Mouse (Mus musculus): ENCODE results near the gene Hscb. TPM values are rescaled to one million over a fixed set of nuclear protein-coding genes. Genes with fewer than 3 reads are reported as not detected.

Gene Hscb
- polyA plus RNA-seq, 1 experiment: 24.2 TPM

DNA sequence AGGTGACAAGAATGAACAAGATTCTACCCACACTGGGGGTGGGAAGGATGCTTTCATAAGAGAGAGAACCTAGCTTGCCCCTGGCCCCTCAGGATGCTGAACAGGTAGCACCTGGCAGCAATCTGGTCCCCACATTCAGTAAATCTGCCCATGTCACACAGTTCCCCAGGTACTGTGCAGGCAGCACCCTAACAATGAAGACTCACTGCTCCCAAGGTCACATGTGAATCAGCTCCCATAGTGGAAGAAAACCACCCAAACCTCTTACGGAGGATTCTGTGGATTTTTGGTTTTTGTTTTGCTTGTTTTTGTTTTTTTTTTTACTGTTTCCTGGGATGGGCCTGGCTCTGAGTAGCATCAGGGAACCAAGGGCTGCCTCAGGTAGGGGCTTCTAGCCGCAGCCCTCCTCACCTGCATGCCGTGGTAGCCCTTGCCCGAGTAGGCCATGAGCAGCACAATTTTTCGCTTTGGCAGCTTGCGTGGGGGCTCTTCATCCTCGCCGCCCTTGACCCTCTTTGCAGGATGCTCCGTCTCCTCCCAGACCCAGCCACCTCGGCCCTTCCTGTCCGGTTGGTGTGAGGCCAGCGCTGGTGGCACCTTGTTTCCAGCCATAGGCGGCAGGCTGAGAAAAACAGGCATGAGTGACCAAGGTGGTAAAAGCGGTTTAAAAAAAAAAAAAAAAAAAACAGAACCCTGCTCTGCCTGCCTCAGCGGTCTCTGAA is 60.1 kb downstream of the Hscb start:
- Histone ChIP-seq H3ac (ENCODE audit: control insufficient read depth, insufficient read length) (peak overlapping the region; percentile 57), H3K27me3 (ENCODE audit: control insufficient read depth, insufficient read depth, insufficient read length) (no peaks in the 10 kb centered on the region), H3K4me3 (peak overlapping the region; percentile 68), H3K36me3 (ENCODE audit: control insufficient read depth, insufficient read depth) (peaks cover 7% of the 10 kb centered on the region), H3K4me2 (ENCODE audit: low read depth) (peak overlapping the region; percentile 84), H3K79me2 (ENCODE audit: control insufficient read depth, insufficient read depth) (peaks cover 23% of the 10 kb centered on the region)
- TF ChIP-seq POLR2AphosphoS2 (IDR thresholded peaks at IDR 0.05; ENCODE audit: insufficient read length, low read depth) (no peak), MAX (IDR thresholded peaks at IDR 0.05; ENCODE audit: low read depth) (no peak), CEBPB (IDR thresholded peaks at IDR 0.05; ENCODE audit: insufficient read depth, poor library complexity, severe bottlenecking) (no peak), TCF3 (IDR thresholded peaks at IDR 0.05; ENCODE audit: insufficient read length, low read depth) (no peak), TCF12 (IDR thresholded peaks at IDR 0.05; ENCODE audit: insufficient read depth, poor library complexity, severe bottlenecking) (no peak), POLR2A (IDR thresholded peaks at IDR 0.05; ENCODE audit: insufficient read length, low read depth) (no peak), USF1 (IDR thresholded peaks at IDR 0.05; ENCODE audit: low read depth) (no peak), E2F4 (IDR thresholded peaks at IDR 0.05; ENCODE audit: insufficient read depth) (no peak), SRF (IDR thresholded peaks at IDR 0.05; ENCODE audit: control insufficient read depth, insufficient read length, low read depth) (no peak), REST (IDR thresholded peaks at IDR 0.05; ENCODE audit: insufficient read depth, insufficient read length) (no peak), MYOG (IDR thresholded peaks at IDR 0.05; ENCODE audit: control insufficient read depth in 1 of 3, insufficient read depth in 1 of 3, insufficient read length in 2 of 3, low read depth in 2 of 3) (no peak), MYOD1 (IDR thresholded peaks at IDR 0.05; ENCODE audit: control insufficient read depth in 1 of 3, insufficient read length in 2 of 3, low read depth in 2 of 3) (no peak)

Other genes starting within 250 kb of the Hscb start
- 42.5 TPM for gene Noc4l, start 186.4 kb downstream of the Hscb start, polyA plus RNA-seq (2012; fragmentation: generic; extraction: Trizol)
- 13.9 TPM for gene Ddx51, start 186.3 kb downstream of the Hscb start, polyA plus RNA-seq (2012; fragmentation: generic; extraction: Trizol)
- gene Ep400, start 69.1 kb downstream of the Hscb start, polyA plus RNA-seq (2012; fragmentation: generic; extraction: Trizol): 22.0 TPM
- gene Pus1, start 59.1 kb downstream of the Hscb start, polyA plus RNA-seq (2012; fragmentation: generic; extraction: Trizol): 37.1 TPM
- gene Ulk1, start 29.7 kb downstream of the Hscb start, polyA plus RNA-seq (2012; fragmentation: generic; extraction: Trizol): 23.9 TPM
- 6.2 TPM for gene Chek2, start 202 bp upstream of the Hscb start, polyA plus RNA-seq (2012; fragmentation: generic; extraction: Trizol)
- 8.5 TPM for gene Ttc28, start 40.0 kb upstream of the Hscb start, polyA plus RNA-seq (2012; fragmentation: generic; extraction: Trizol)

Measured in myocyte (in vitro differentiated cells).